Mouse (Mus musculus): ENCODE measurements at regions not wholly inside any gene's neighbourhood (a gene's known extent, or its start where the extent isn't known, plus 50 kb on each side); places are given as distances from the start of the nearest gene placed in this dataset.

GRCm38 (mm10) chr12:74544172-74544571, 228.0 kb upstream of the Gm11042 start:
- no peak for DNase-seq
- Histone ChIP-seq H3K4me3 (replicated peaks; ENCODE audit: low read depth, low read length) (no peak overlapping the region), H3K27me3 (ENCODE audit: control insufficient read depth, insufficient read depth, low read length) (no peaks in the 10 kb centered on the region), H3K27ac (replicated peaks; ENCODE audit: low read depth, low read length) (no peak overlapping the region), H3K9me3 (ENCODE audit: control insufficient read depth, low read length) (no peaks in the 10 kb centered on the region), H3K36me3 (ENCODE audit: control insufficient read depth, insufficient read depth, low read length) (no peaks in the 10 kb centered on the region), H3K9ac (replicated peaks; ENCODE audit: low read length) (no peak overlapping the region), H3K4me2 (ENCODE audit: low read length) (no peak overlapping the region), H3K4me1 (ENCODE audit: control insufficient read depth, insufficient read depth, low read length) (no peaks in the 10 kb centered on the region)
- 96% methylated on average over 2 of the region's 2 CpGs for WGBS
- no peak for ATAC-seq (ENCODE audit: low FRiP score, low TSS enrichment)

- H3K27me3 ChIP-seq (ENCODE audit: control insufficient read depth, insufficient read depth, low read length) = no peaks in the 10 kb centered on the region
- H3K27ac ChIP-seq (replicated peaks; ENCODE audit: low read depth, low read length) = no peak overlapping the region
- no peak for ATAC-seq (ENCODE audit: low FRiP score, low TSS enrichment)
- H3K36me3 ChIP-seq (ENCODE audit: control insufficient read depth, insufficient read depth, low read length) = no peaks in the 10 kb centered on the region
- no peaks in the 10 kb centered on the region for H3K9me3 ChIP-seq (ENCODE audit: control insufficient read depth, low read length)
- no peak overlapping the region for H3K4me3 ChIP-seq (replicated peaks; ENCODE audit: low read depth, low read length)
- WGBS = 85% methylated on average over 2 of the region's 2 CpGs
- no peak overlapping the region for H3K4me2 ChIP-seq (ENCODE audit: low read length)
- DNase-seq = no peak
- no peaks in the 10 kb centered on the region for H3K4me1 ChIP-seq (ENCODE audit: control insufficient read depth, insufficient read depth, low read length)
- H3K9ac ChIP-seq (replicated peaks; ENCODE audit: low read length) = no peak overlapping the region
Observed at GRCm38 (mm10) chr12:74534882-74535281, 218.7 kb upstream of the Gm11042 start.

GRCm38 (mm10) chr12:74528983-74529566, 212.9 kb upstream of the Gm11042 start:
- WGBS = 93% methylated on average over 5 of the region's 5 CpGs
- Histone ChIP-seq H3K4me3 (replicated peaks; ENCODE audit: low read depth, low read length) (no peak overlapping the region), H3K4me2 (ENCODE audit: low read length) (no peak overlapping the region), H3K27me3 (ENCODE audit: control insufficient read depth, insufficient read depth, low read length) (no peaks in the 10 kb centered on the region), H3K36me3 (ENCODE audit: control insufficient read depth, insufficient read depth, low read length) (no peaks in the 10 kb centered on the region), H3K27ac (replicated peaks; ENCODE audit: low read depth, low read length) (no peak overlapping the region), H3K9me3 (ENCODE audit: control insufficient read depth, low read length) (no peaks in the 10 kb centered on the region), H3K9ac (replicated peaks; ENCODE audit: low read length) (no peak overlapping the region), H3K4me1 (ENCODE audit: control insufficient read depth, insufficient read depth, low read length) (peaks cover 4% of the 10 kb centered on the region; the same call in 1 of the 2 replicates)
- no peak for ATAC-seq (ENCODE audit: low FRiP score, low TSS enrichment)
- DNase-seq = no peak

DNA sequence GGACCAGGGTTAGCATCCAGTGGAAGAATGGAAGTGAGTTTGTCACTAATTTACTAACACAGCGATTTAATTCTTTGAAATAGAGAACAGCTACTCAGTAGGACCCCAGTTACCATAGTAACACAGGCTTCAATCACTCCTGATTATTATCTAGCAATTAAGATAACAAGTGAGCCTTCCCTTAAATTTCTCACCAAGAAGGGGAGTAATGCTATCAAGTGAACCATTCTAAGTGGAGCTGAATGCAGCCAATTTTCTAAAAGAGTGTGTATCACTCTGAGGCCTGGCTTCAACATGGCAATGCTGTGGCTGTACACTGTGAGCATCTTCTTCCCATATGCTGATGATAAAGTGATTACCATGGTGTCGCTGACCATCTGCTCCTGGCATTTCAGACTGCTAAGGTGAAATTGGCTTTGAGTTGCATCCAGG, 211.0 kb upstream of the Gm11042 start:
- Histone ChIP-seq H3K27ac (replicated peaks; ENCODE audit: low read depth, low read length) (no peak overlapping the region), H3K27me3 (ENCODE audit: control insufficient read depth, insufficient read depth, low read length) (no peaks in the 10 kb centered on the region), H3K4me2 (ENCODE audit: low read length) (no peak overlapping the region), H3K4me1 (ENCODE audit: control insufficient read depth, insufficient read depth, low read length) (peaks cover 4% of the 10 kb centered on the region; the same call in 1 of the 2 replicates), H3K4me3 (replicated peaks; ENCODE audit: low read depth, low read length) (no peak overlapping the region), H3K9ac (replicated peaks; ENCODE audit: low read length) (no peak overlapping the region), H3K36me3 (ENCODE audit: control insufficient read depth, insufficient read depth, low read length) (no peaks in the 10 kb centered on the region), H3K9me3 (ENCODE audit: control insufficient read depth, low read length) (no peaks in the 10 kb centered on the region)
- ATAC-seq (ENCODE audit: low FRiP score, low TSS enrichment) = no peak; the same call in 1 of the 2 replicates
- 30% methylated on average over 2 of the region's 2 CpGs for WGBS
- DNase-seq = peak; percentile 36

DNA sequence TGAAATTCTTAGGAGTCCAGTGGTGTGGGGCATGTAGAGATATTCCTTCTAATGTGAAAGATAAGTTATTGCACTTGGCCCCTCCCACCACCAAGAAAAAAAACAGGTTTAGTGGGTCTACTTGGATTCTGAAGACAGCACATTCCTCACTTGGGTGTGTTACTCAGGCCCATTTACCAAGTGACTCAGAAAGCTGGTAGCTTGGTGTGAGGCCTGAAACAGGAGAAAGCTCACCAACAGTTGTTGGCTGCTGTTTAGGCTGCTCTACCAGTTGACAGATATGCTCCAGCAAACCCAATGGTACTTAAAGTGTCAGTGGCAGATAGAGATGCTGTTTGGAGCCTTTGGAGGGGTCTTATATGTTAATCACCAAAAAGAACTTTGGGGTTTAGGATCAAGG, 207.8 kb upstream of the Gm11042 start:
- no peak overlapping the region for H3K4me2 ChIP-seq (ENCODE audit: low read length)
- no peaks in the 10 kb centered on the region for H3K36me3 ChIP-seq (ENCODE audit: control insufficient read depth, insufficient read depth, low read length)
- DNase-seq (no peak), ATAC-seq (ENCODE audit: low FRiP score, low TSS enrichment) (no peak)
- H3K9ac ChIP-seq (replicated peaks; ENCODE audit: low read length) = no peak overlapping the region
- H3K27ac ChIP-seq (replicated peaks; ENCODE audit: low read depth, low read length) = no peak overlapping the region
- H3K27me3 ChIP-seq (ENCODE audit: control insufficient read depth, insufficient read depth, low read length) = no peaks in the 10 kb centered on the region
- no peaks in the 10 kb centered on the region for H3K9me3 ChIP-seq (ENCODE audit: control insufficient read depth, low read length)
- H3K4me3 ChIP-seq (replicated peaks; ENCODE audit: low read depth, low read length) = no peak overlapping the region
- peaks cover 4% of the 10 kb centered on the region; the same call in 1 of the 2 replicates for H3K4me1 ChIP-seq (ENCODE audit: control insufficient read depth, insufficient read depth, low read length)

- Histone ChIP-seq H3K9ac (replicated peaks; ENCODE audit: low read length) (no peak overlapping the region), H3K27me3 (ENCODE audit: control insufficient read depth, insufficient read depth, low read length) (no peaks in the 10 kb centered on the region), H3K4me2 (ENCODE audit: low read length) (no peak overlapping the region), H3K4me3 (replicated peaks; ENCODE audit: low read depth, low read length) (no peak overlapping the region), H3K36me3 (ENCODE audit: control insufficient read depth, insufficient read depth, low read length) (no peaks in the 10 kb centered on the region), H3K9me3 (ENCODE audit: control insufficient read depth, low read length) (no peaks in the 10 kb centered on the region), H3K27ac (replicated peaks; ENCODE audit: low read depth, low read length) (no peak overlapping the region), H3K4me1 (ENCODE audit: control insufficient read depth, insufficient read depth, low read length) (no peaks in the 10 kb centered on the region)
- DNase-seq = no peak
- WGBS = 89% methylated on average over 6 of the region's 6 CpGs
- ATAC-seq (ENCODE audit: low FRiP score, low TSS enrichment) = no peak
Observed at GRCm38 (mm10) chr12:74518032-74518431, 201.8 kb upstream of the Gm11042 start.

GRCm38 (mm10) chr12:74516527-74516926, 200.3 kb upstream of the Gm11042 start:
- no peak overlapping the region for H3K4me2 ChIP-seq (ENCODE audit: low read length)
- peak; percentile 31 for DNase-seq
- 45% methylated on average over 3 of the region's 3 CpGs for WGBS

GRCm38 (mm10) chr12:74502791-74503190, 186.6 kb upstream of the Gm11042 start:
- no peak overlapping the region for H3K4me3 ChIP-seq (replicated peaks; ENCODE audit: low read depth, low read length)
- no peak for DNase-seq

More at GRCm38 (mm10) chr12:74516527-74516926, 200.3 kb upstream of the Gm11042 start:
- Histone ChIP-seq H3K4me3 (replicated peaks; ENCODE audit: low read depth, low read length) (no peak overlapping the region), H3K9ac (replicated peaks; ENCODE audit: low read length) (no peak overlapping the region), H3K4me1 (ENCODE audit: control insufficient read depth, insufficient read depth, low read length) (no peaks in the 10 kb centered on the region), H3K27me3 (ENCODE audit: control insufficient read depth, insufficient read depth, low read length) (no peaks in the 10 kb centered on the region), H3K9me3 (ENCODE audit: control insufficient read depth, low read length) (no peaks in the 10 kb centered on the region), H3K36me3 (ENCODE audit: control insufficient read depth, insufficient read depth, low read length) (no peaks in the 10 kb centered on the region), H3K27ac (replicated peaks; ENCODE audit: low read depth, low read length) (no peak overlapping the region)
- no peak; the same call in 1 of the 2 replicates for ATAC-seq (ENCODE audit: low FRiP score, low TSS enrichment)

GRCm38 (mm10) chr12:74477619-74478018, 161.4 kb upstream of the Gm11042 start:
- WGBS = 79% methylated on average over 2 of the region's 2 CpGs
- no peak overlapping the region for H3K4me3 ChIP-seq (replicated peaks; ENCODE audit: low read depth, low read length)

More at GRCm38 (mm10) chr12:74502791-74503190, 186.6 kb upstream of the Gm11042 start:
- no peaks in the 10 kb centered on the region for H3K9me3 ChIP-seq (ENCODE audit: control insufficient read depth, low read length)
- 78% methylated on average over 2 of the region's 2 CpGs for WGBS
- no peaks in the 10 kb centered on the region for H3K4me1 ChIP-seq (ENCODE audit: control insufficient read depth, insufficient read depth, low read length)
- H3K27me3 ChIP-seq (ENCODE audit: control insufficient read depth, insufficient read depth, low read length) = no peaks in the 10 kb centered on the region
- no peak overlapping the region for H3K4me2 ChIP-seq (ENCODE audit: low read length)
- H3K36me3 ChIP-seq (ENCODE audit: control insufficient read depth, insufficient read depth, low read length) = no peaks in the 10 kb centered on the region
- H3K9ac ChIP-seq (replicated peaks; ENCODE audit: low read length) = no peak overlapping the region
- ATAC-seq (ENCODE audit: low FRiP score, low TSS enrichment) = no peak
- no peak overlapping the region for H3K27ac ChIP-seq (replicated peaks; ENCODE audit: low read depth, low read length)

More at GRCm38 (mm10) chr12:74477619-74478018, 161.4 kb upstream of the Gm11042 start:
- no peak overlapping the region for H3K9ac ChIP-seq (replicated peaks; ENCODE audit: low read length)
- H3K9me3 ChIP-seq (ENCODE audit: control insufficient read depth, low read length) = no peaks in the 10 kb centered on the region
- no peaks in the 10 kb centered on the region for H3K4me1 ChIP-seq (ENCODE audit: control insufficient read depth, insufficient read depth, low read length)
- H3K36me3 ChIP-seq (ENCODE audit: control insufficient read depth, insufficient read depth, low read length) = no peaks in the 10 kb centered on the region
- ATAC-seq (ENCODE audit: low FRiP score, low TSS enrichment) (no peak), DNase-seq (no peak)
- no peak overlapping the region for H3K27ac ChIP-seq (replicated peaks; ENCODE audit: low read depth, low read length)
- no peak overlapping the region for H3K4me2 ChIP-seq (ENCODE audit: low read length)
- no peaks in the 10 kb centered on the region for H3K27me3 ChIP-seq (ENCODE audit: control insufficient read depth, insufficient read depth, low read length)
